Mouse (Mus musculus): ENCODE measurements around the gene Pou5f1. TPM values are rescaled to one million over a fixed set of nuclear protein-coding genes. Genes with fewer than 3 reads are reported as not detected.

Pou5f1 gene
- polyA plus RNA-seq, 1 experiment from 2014 or later, result not detected

DNA sequence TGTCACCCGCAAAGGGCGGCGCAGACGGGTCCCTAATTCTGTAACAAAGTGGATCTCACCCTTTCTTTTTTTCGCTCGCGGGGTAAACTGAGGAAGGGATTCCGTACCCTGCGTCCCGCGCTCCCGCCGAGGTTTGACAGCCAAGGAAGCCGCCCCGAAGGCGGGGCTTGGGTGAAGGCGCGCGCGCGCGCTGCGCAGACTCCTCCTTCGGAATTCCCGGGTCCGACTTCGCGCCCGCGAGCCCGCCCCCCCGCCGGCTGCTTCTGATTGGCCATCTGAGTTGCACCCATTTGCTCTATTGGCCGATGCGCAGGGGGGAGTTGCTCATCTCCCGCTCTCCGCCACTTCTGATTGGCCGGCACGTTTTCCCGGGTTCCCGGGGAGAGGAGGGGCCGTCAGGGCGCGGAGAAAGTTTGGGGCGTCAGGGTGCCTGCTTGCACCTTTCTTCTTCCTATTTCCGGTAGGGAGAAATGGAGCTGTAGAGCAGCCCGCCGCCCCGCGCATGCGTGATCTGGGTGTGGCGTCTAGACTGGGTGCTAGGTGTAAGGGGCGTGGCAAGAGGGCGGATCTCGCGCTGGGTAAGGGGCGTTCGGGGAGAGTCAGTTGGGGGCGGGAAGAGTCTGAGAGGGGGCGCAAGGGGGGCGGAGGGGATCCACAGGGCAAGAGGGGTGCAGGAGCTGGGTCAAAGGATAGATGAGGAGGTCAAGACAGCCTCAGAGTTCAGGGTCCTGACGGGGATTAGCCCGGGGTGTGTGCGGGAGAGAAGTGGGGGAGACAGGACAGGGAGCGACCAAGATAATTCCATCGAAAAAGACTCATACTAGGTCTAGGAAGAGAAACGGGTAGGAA lies 11.1 kb downstream of the Pou5f1 start, which contains the start of the genes Tcf19 and Cchcr1:
Tcf19 (minus strand) TSS at position 173 of the 849 bp plus-strand sequence.
Cchcr1 (plus strand) TSS at position 449 of the 849 bp plus-strand sequence.
- Histone ChIP-seq H3K4me1 (peaks cover 34% of the 10 kb centered on the region), H3K9me3 (replicated peaks) (no peaks in the 10 kb centered on the region), H3K27me3 (ENCODE audit: low read depth, poor library complexity, severe bottlenecking) (no peaks in the 10 kb centered on the region), H3K36me3 (peaks cover 32% of the 10 kb centered on the region), H3K4me3 (peak within 1 kb of the TSS; percentile 72), H3K27ac (peak within 1 kb of the TSS; percentile 85)
- peak; percentile 98 for DNase-seq (ENCODE audit: low spot score)
- WGBS, result under 1% methylated on average over 67 of the region's 67 CpGs

- DNase-seq (ENCODE audit: low spot score), result no peak
Observed at GRCm38 (mm10) chr17:35517526-35517925, 11.7 kb downstream of the Pou5f1 start.

DNA sequence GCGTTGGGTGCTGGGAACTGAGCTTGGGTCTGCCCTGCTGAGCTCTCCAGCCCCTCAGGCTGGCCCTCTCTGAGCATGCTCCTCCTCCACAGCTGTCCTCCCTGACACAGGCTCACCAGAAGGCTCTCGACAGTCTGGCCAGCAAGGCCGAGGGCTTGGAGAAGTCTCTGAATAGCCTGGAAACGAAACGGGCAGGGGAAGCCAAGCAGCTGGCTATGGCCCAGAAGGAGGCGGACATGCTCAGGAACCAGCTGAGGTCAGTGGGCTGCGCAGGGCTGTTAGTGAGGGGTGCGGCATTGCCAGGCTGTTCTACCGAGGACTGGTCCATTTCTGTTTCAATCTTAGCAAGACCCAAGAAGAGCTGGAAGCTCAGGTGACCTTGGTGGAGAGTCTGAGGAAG lies 18.5 kb downstream of the Pou5f1 start:
- no peaks in the 10 kb centered on the region for H3K27me3 ChIP-seq (ENCODE audit: low read depth, poor library complexity, severe bottlenecking)
- no peak overlapping the region for H3K4me3 ChIP-seq
- no peak for DNase-seq (ENCODE audit: low spot score)
- 91% methylated on average over 9 of the region's 9 CpGs for WGBS
- peaks cover 82% of the 10 kb centered on the region for H3K36me3 ChIP-seq
- no peak overlapping the region for H3K27ac ChIP-seq
- no peaks in the 10 kb centered on the region for H3K4me1 ChIP-seq
- no peaks in the 10 kb centered on the region for H3K9me3 ChIP-seq (replicated peaks)

More at GRCm38 (mm10) chr17:35517526-35517925, 11.7 kb downstream of the Pou5f1 start:
- Histone ChIP-seq H3K27me3 (ENCODE audit: low read depth, poor library complexity, severe bottlenecking) (no peaks in the 10 kb centered on the region), H3K4me3 (peak overlapping the region; percentile 72), H3K36me3 (peaks cover 32% of the 10 kb centered on the region), H3K4me1 (peaks cover 34% of the 10 kb centered on the region), H3K27ac (peak overlapping the region; percentile 85), H3K9me3 (replicated peaks) (no peaks in the 10 kb centered on the region)
- 12% methylated on average over 12 of the region's 12 CpGs for WGBS

DNA sequence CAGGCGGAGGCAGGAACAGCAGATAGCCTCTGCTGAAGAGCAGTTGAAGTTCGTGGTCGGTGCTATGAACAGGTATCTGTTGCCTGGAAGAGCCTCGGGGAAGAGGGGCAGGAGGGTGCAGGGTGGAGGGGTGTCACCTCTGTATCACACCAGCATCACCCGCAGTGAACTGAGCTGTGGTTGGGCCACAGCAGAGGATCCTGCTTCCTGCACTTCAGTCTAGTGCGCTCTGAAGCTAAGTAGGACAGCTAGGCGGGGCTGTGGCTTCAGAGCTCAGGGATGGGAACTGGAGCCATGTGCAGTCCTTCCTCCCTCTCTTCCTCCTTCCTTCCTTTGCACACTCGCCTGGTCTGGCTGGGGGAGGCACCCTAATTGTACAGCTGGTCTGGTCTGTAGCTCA lies 20.8 kb downstream of the Pou5f1 start:
- Histone ChIP-seq H3K36me3 (peaks cover 82% of the 10 kb centered on the region), H3K4me1 (no peaks in the 10 kb centered on the region), H3K9me3 (replicated peaks) (no peaks in the 10 kb centered on the region), H3K27ac (no peak overlapping the region), H3K4me3 (no peak overlapping the region), H3K27me3 (ENCODE audit: low read depth, poor library complexity, severe bottlenecking) (no peaks in the 10 kb centered on the region)
- 81% methylated on average over 8 of the region's 8 CpGs for WGBS
- no peak for DNase-seq (ENCODE audit: low spot score)

DNA sequence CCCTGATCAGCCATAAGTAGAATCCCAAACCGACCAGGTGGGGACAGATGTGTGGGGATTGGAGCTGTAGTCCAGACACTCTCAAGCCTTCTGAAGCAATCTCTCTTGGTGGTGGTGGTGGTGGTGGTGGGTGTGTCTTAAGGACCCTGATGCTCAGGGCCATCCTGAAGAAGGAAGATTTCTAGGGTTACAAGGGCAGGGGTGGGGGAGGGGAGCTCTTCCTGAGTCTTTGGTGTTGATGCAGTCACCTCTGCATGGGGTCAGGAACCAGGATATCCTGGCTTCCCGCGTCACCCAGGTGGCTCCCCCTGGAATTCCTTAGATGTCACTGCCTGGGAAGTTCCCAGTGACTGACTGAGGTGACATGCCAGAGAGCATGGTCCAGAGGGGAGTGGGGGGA lies 26.5 kb downstream of the Pou5f1 start:
- Histone ChIP-seq H3K9me3 (replicated peaks) (no peaks in the 10 kb centered on the region), H3K4me1 (peaks cover 9% of the 10 kb centered on the region), H3K27ac (no peak overlapping the region), H3K36me3 (peaks cover 36% of the 10 kb centered on the region), H3K27me3 (ENCODE audit: low read depth, poor library complexity, severe bottlenecking) (no peaks in the 10 kb centered on the region), H3K4me3 (no peak overlapping the region)
- DNase-seq (ENCODE audit: low spot score), result no peak
- WGBS, result 3% methylated on average over 3 of the region's 3 CpGs

DNA sequence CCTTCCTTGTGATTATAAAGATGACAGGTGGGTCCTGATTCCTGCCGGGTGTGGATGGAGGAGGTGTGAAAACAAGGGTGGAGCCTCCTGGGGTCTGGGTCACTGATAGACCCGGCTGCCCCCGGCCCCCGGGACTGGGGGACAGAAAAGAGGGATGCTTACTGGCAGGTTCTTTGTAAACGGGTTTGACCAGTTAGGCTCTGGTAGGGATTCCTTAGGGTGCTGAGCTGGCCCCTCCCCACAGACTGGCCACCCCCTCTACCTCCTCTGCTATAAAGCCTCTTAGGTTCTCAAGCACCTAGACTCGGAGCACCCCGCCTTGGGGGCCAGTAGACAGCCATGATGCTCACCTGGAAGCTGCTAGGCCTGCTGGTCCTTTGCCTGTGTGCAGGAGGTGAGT lies 27.1 kb downstream of the Pou5f1 start, which contains the start of gene Psors1c2:
Psors1c2 (plus strand) TSS at position 301 of the 400 bp plus-strand sequence.
- H3K9me3 ChIP-seq (replicated peaks), result no peaks in the 10 kb centered on the region
- H3K4me3 ChIP-seq, result no peak within 1 kb of the TSS
- H3K36me3 ChIP-seq, result peaks cover 30% of the 10 kb centered on the region
- H3K27ac ChIP-seq, result no peak within 1 kb of the TSS
- no peak for DNase-seq (ENCODE audit: low spot score)
- WGBS, result 21% methylated on average over 7 of the region's 7 CpGs
- no peaks in the 10 kb centered on the region for H3K27me3 ChIP-seq (ENCODE audit: low read depth, poor library complexity, severe bottlenecking)
- H3K4me1 ChIP-seq, result peaks cover 9% of the 10 kb centered on the region

- Histone ChIP-seq H3K27me3 (ENCODE audit: low read depth, poor library complexity, severe bottlenecking) (no peaks in the 10 kb centered on the region), H3K27ac (no peak overlapping the region), H3K36me3 (peaks cover 16% of the 10 kb centered on the region), H3K4me3 (no peak overlapping the region), H3K4me1 (peaks cover 9% of the 10 kb centered on the region), H3K9me3 (replicated peaks) (no peaks in the 10 kb centered on the region)
- 21% methylated on average over 6 of the region's 6 CpGs for WGBS
- peak; percentile 76 for DNase-seq (ENCODE audit: low spot score)
Observed at GRCm38 (mm10) chr17:35534343-35534742, 28.5 kb downstream of the Pou5f1 start.

DNA sequence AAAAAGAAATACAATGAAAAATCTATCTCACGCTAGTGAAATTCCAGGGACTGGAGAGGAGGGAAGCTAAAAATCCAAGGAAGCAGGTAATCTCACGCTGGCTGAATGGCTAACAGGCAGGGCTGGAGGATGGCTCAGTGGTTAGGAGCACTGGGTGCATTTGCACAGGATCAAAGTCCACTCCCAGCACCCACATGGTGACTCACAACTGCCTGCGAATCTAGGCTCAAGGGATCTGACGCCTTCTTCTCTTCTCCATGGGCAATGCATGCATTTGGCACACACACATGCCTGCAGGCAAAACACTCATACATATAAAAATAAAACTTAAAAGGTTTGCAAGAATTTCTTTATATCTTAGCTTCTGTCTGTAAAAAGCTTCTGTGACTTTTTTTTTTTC lies 31.6 kb downstream of the Pou5f1 start:
- no peak for DNase-seq (ENCODE audit: low spot score)
- Histone ChIP-seq H3K27ac (no peak overlapping the region), H3K9me3 (replicated peaks) (no peaks in the 10 kb centered on the region), H3K36me3 (no peaks in the 10 kb centered on the region), H3K27me3 (ENCODE audit: low read depth, poor library complexity, severe bottlenecking) (no peaks in the 10 kb centered on the region), H3K4me3 (no peak overlapping the region), H3K4me1 (peaks cover 6% of the 10 kb centered on the region)
- WGBS, result 86% methylated on average over 4 of the region's 4 CpGs

GRCm38 (mm10) chr17:35538476-35538875 lies 32.7 kb downstream of the Pou5f1 start:
- H3K4me1 ChIP-seq, result no peaks in the 10 kb centered on the region
- H3K36me3 ChIP-seq, result no peaks in the 10 kb centered on the region
- H3K9me3 ChIP-seq (replicated peaks), result no peaks in the 10 kb centered on the region
- DNase-seq (ENCODE audit: low spot score), result no peak
- WGBS, result 72% methylated on average over 1 of the region's 1 CpGs
- no peaks in the 10 kb centered on the region for H3K27me3 ChIP-seq (ENCODE audit: low read depth, poor library complexity, severe bottlenecking)
- no peak overlapping the region for H3K27ac ChIP-seq
- H3K4me3 ChIP-seq, result no peak overlapping the region

DNA sequence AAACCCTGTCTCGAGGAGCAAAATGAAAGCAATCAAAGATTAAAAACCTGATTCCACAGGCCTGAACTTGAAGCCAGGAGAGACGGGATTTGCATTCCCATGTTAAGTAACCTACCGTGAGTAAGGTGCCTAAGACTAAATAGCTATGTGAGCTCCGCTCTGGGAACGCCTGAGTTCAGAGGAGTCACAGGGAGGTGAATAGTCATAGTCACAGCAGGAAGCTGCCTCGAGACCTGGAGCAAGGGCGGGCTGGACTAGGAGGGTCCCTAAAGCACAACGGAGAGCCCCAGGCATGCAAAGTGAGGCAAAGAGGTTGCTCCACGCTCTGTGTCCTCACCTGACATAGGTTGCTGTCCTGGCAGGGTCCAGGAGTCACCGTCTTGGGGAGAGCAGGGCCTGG lies 33.7 kb downstream of the Pou5f1 start:
- H3K36me3 ChIP-seq, result no peaks in the 10 kb centered on the region
- no peaks in the 10 kb centered on the region for H3K27me3 ChIP-seq (ENCODE audit: low read depth, poor library complexity, severe bottlenecking)
- no peak for DNase-seq (ENCODE audit: low spot score)
- H3K9me3 ChIP-seq (replicated peaks), result no peaks in the 10 kb centered on the region
- no peaks in the 10 kb centered on the region for H3K4me1 ChIP-seq
- H3K4me3 ChIP-seq, result no peak overlapping the region
- WGBS, result 59% methylated on average over 10 of the region's 10 CpGs
- no peak overlapping the region for H3K27ac ChIP-seq

DNA sequence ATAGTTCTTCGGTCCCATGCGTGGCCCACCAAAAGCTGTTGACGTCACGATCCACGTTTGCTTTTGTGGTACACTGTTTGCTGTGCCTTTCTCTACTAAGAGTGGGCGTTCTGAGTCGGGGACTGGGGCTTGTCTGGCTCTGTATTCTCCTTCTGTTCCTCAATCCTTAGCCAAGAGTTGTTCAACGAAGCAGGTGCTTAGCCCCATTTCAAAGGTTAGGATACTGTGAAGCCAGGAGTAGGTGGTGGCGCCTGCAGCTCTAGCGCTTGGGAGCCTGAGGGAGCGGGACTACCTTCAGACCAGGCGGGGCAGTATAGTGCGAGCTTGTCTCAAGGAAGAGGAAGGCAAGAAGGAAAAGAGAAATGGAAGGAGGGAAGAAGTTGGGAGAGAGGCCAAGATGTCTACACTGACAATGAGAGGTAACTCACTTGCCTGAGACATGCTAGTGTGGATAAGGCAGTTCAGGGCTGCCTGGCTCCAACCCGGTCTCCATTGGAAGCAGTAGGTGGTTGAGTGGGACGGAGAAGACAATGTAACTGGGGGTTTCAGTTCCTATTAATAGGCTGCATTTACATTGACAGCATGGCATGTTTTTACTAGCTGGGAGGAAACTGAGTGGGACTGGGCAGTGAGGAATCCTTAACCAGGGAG lies 37.1 kb downstream of the Pou5f1 start:
- 83% methylated on average over 15 of the region's 15 CpGs for WGBS
- Histone ChIP-seq H3K27me3 (ENCODE audit: low read depth, poor library complexity, severe bottlenecking) (no peaks in the 10 kb centered on the region), H3K4me1 (no peaks in the 10 kb centered on the region; the same call in 1 of the 2 replicates), H3K4me3 (no peak overlapping the region), H3K9me3 (replicated peaks) (no peaks in the 10 kb centered on the region), H3K27ac (no peak overlapping the region), H3K36me3 (no peaks in the 10 kb centered on the region)
- DNase-seq (ENCODE audit: low spot score), result no peak

DNA sequence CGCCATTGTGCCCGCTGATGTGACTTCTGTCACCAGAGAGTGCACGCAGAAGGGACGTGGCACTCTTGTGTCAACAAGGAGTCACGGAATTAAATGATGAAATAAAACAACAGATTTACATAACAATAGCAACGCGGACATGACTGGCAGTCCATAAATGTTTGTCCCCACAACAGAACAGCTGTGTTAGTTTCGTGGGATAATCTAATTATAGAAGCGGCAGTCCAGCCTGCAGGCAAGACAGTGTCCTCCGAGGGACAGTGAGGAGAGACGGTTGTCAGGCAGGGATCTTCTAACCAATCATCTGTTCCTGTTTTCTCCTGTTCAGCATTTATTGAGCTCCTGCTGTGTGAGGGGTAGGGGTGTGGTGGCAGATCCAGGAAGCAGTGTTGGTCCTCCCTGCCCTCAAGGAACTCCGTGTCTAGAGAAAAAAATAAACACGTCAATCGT lies 37.6 kb downstream of the Pou5f1 start:
- 72% methylated on average over 14 of the region's 14 CpGs for WGBS
- DNase-seq (ENCODE audit: low spot score), result no peak

GRCm38 (mm10) chr17:35544001-35544400 lies 38.2 kb downstream of the Pou5f1 start:
- Histone ChIP-seq H3K27me3 (ENCODE audit: low read depth, poor library complexity, severe bottlenecking) (no peaks in the 10 kb centered on the region), H3K27ac (no peak overlapping the region), H3K36me3 (no peaks in the 10 kb centered on the region), H3K9me3 (replicated peaks) (no peaks in the 10 kb centered on the region), H3K4me3 (no peak overlapping the region), H3K4me1 (no peaks in the 10 kb centered on the region; the same call in 1 of the 2 replicates)
- WGBS, result 84% methylated on average over 6 of the region's 6 CpGs
- no peak for DNase-seq (ENCODE audit: low spot score)

More for the DNA sequence above, 37.6 kb downstream of the Pou5f1 start:
- no peak overlapping the region for H3K4me3 ChIP-seq
- H3K36me3 ChIP-seq, result no peaks in the 10 kb centered on the region
- no peaks in the 10 kb centered on the region for H3K27me3 ChIP-seq (ENCODE audit: low read depth, poor library complexity, severe bottlenecking)
- no peaks in the 10 kb centered on the region for H3K9me3 ChIP-seq (replicated peaks)
- no peak overlapping the region for H3K27ac ChIP-seq
- no peaks in the 10 kb centered on the region; the same call in 1 of the 2 replicates for H3K4me1 ChIP-seq
